Mouse (Mus musculus): ENCODE measurements around the gene Dock2.

GRCm38 (mm10) chr11:34769396-34769795 lies 14.3 kb downstream of the Dock2 start:
- no peak for TF ChIP-seq CTCF (IDR thresholded peaks at IDR 0.05; ENCODE audit: borderline replicate concordance, insufficient read depth, low read length)
- TF ChIP-seq POLR2A (IDR thresholded peaks at IDR 0.05; ENCODE audit: low read depth, low read length): no peak

Measured in embryonic fibroblast, embryonic 13.5 days (primary cell).